ENCODE assay signal across 11 mouse cellular contexts in the genomic region with DNA sequence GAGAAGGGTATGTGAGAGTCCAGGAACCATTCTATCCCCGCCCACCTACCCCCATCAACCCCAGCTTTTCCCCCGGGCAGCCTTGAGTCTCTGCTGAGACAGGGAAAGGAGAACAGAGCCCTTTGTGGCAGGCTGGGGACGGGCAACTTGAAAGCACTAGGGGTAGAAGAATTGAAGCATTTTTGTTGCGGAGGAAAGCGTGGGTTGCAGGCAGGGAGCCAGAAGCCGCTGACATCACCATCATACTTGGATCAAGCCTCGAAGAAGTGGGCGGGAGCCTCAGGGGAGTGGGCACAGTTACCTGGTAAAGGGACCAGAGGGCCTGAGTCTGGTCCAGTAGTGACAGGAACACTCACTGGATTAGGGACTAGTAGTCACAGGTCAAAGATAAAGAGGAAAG. TPM values are rescaled to one million over a fixed set of nuclear protein-coding genes. Genes with fewer than 3 reads are reported as not detected.
A peak's percentile ranks its signal among the peaks of the same experiment; 100 is the strongest.
DNase-seq lines count a peak whose midpoint lies in the region; TF ChIP-seq lines count a peak whose summit lies in the region.
"Had no signal": no experiment of that assay in that cellular context is flagged by ENCODE, and none has a peak within 500 bp of the region (broad histone marks: within the 10 kb centered on the region; RNA-seq: fewer than 3 reads in every experiment).

No protein-coding gene starts in this region.

- H3K4me3 ChIP-seq in layer of hippocampus, adult 2 months: no peak overlapping the region
- H3K4me3 ChIP-seq: limb, embryonic 15.5 days; midbrain, embryonic 10.5 days; neural tube, embryonic 13.5 days had no signal

- no peak for TF ChIP-seq CTCF in layer of hippocampus, adult 2 months (conservative IDR thresholded peaks at IDR 0.05)

- DNase-seq in layer of hippocampus, adult 18-20 months (ENCODE audit: low spot score in 2 of 2): peak; percentile 7 to 32
- DNase-seq in layer of hippocampus, adult 9-10 months (ENCODE audit: low spot score): no peak
- peak; percentile 42 for DNase-seq in NIH3T3 (ENCODE audit: low read depth)
- DNase-seq in layer of hippocampus, adult 2 months (ENCODE audit: low spot score in 2 of 2): peak; percentile 13 to 32
- peak; percentile 45 to 56 for DNase-seq in right cerebral cortex, postnatal 10 days (ENCODE audit: low spot score in 2 of 2)
- DNase-seq in embryo, embryonic 10.5 days (ENCODE audit: low spot score): no peak
- no peak for DNase-seq in urinary bladder, adult 18-20 months (ENCODE audit: low spot score in 2 of 2)
- DNase-seq: cerebellum, adult 9-10 months had no signal

- H3K27ac ChIP-seq in layer of hippocampus, adult 2 months: no peak overlapping the region
- H3K27ac ChIP-seq: limb, embryonic 15.5 days; midbrain, embryonic 10.5 days; neural tube, embryonic 13.5 days had no signal

RNA-seq across cellular contexts. Expression of a gene that starts 23.1 kb away (rescaled TPM):
- 1 to 10 TPM; 6.4 to 7.0 TPM for total RNA-seq in layer of hippocampus, adult 18-20 months (2021)
- 1 to 10 TPM; 1.7 to 2.2 TPM for total RNA-seq in layer of hippocampus, adult 2 months (2021)

RNA-seq across cellular contexts. Expression of a gene that starts 36.5 kb away (rescaled TPM):
- total RNA-seq in layer of hippocampus, adult 18-20 months (2021): 10 to 100 TPM; 35.4 to 35.7 TPM
- 10 to 100 TPM; 32.9 to 34.1 TPM for total RNA-seq in layer of hippocampus, adult 2 months (2021)

Comparison
In these comparisons a context has a peak if more than half of its experiments do, and no peak if none do; other contexts are left out.
1. DNase-seq: peak in layer of hippocampus, adult 18-20 months (2 of 2), NIH3T3 (single experiment), layer of hippocampus, adult 2 months (2 of 2) and right cerebral cortex, postnatal 10 days (2 of 2); none in layer of hippocampus, adult 9-10 months (single experiment), embryo, embryonic 10.5 days (single experiment) and urinary bladder, adult 18-20 months (0 of 2).